Comparison of ENCODE assay signal across 17 mouse cellular contexts in genomic region chr5:140801782-140802181, GRCm38 (mm10).
"Had no signal": no experiment of that assay in that cellular context is flagged by ENCODE, and none has a peak within 500 bp of the region (broad histone marks: within the 10 kb centered on the region; RNA-seq: fewer than 3 reads in every experiment).

No protein-coding gene starts in this region.

- ATAC-seq: inflammation-experienced regulatory T-cells, adult 6 months; intestine, postnatal 0 days; midbrain, embryonic 13.5 days had no signal

- H3K27me3 ChIP-seq: limb, embryonic 13.5 days; liver, embryonic 13.5 days; midbrain, embryonic 13.5 days; stomach, embryonic 15.5 days had no signal

- H3K36me3 ChIP-seq: limb, embryonic 13.5 days; liver, embryonic 13.5 days; midbrain, embryonic 13.5 days; stomach, embryonic 15.5 days had no signal

- H3K9ac ChIP-seq: limb, embryonic 13.5 days; liver, embryonic 13.5 days; midbrain, embryonic 13.5 days; stomach, embryonic 15.5 days had no signal

- H3K4me3 ChIP-seq: limb, embryonic 13.5 days; liver, embryonic 13.5 days; midbrain, embryonic 13.5 days; stomach, embryonic 15.5 days had no signal

- H3K9me3 ChIP-seq: limb, embryonic 13.5 days; liver, embryonic 13.5 days; midbrain, embryonic 13.5 days; stomach, embryonic 15.5 days had no signal

- DNase-seq: kidney, adult 9 months; kidney, postnatal 36 days; left cerebral cortex, postnatal 4 days; liver, embryonic 13.5 days; lung, adult 18-20 months; lung, postnatal 36 days; retina, postnatal 1 day; right cerebral cortex, postnatal 4 days; spleen, adult 18-20 months; thymus, adult 2 months; thymus, postnatal 25 days had no signal

- H3K4me2 ChIP-seq: limb, embryonic 13.5 days; liver, embryonic 13.5 days; midbrain, embryonic 13.5 days; stomach, embryonic 15.5 days had no signal

- H3K27ac ChIP-seq: kidney, postnatal 0 days; limb, embryonic 13.5 days; liver, embryonic 13.5 days; midbrain, embryonic 13.5 days; stomach, embryonic 15.5 days had no signal
